Mouse (Mus musculus) thymus, postnatal 4 days (tissue): ENCODE data around the gene Oser1.
"Not testable (repeated sequence)": the region's sequence is repeated elsewhere in the genome, so short reads cannot be mapped to it uniquely, and the experiment has no call there.

ENCODE experiments used
- DNase-seq: peaks from one replicate; pipeline ENCODE4 v3.0.0; 2021

Gene Oser1

GRCm38 (mm10) chr2:163424597-163424996, at the start of gene Oser1:
TSS of gene Oser1 (minus strand) at chr2:163424697.
- DNase-seq: no peak

- DNase-seq: peak; percentile 97
Observed at GRCm38 (mm10) chr2:163472466-163472851, 48.0 kb upstream of the Oser1 start, which contains the start of gene Fitm2. TSS of gene Fitm2 (minus strand) at chr2:163472629.

GRCm38 (mm10) chr2:163471710-163472465, 47.4 kb upstream of the Oser1 start:
- no peak for DNase-seq

GRCm38 (mm10) chr2:163471136-163471535, 46.6 kb upstream of the Oser1 start:
- no peak for DNase-seq

GRCm38 (mm10) chr2:163469711-163470110, 45.2 kb upstream of the Oser1 start:
- no peak for DNase-seq

GRCm38 (mm10) chr2:163468866-163469265, 44.4 kb upstream of the Oser1 start:
- no peak for DNase-seq

GRCm38 (mm10) chr2:163467585-163467984, 43.1 kb upstream of the Oser1 start:
- no peak for DNase-seq

GRCm38 (mm10) chr2:163466771-163467170, 42.3 kb upstream of the Oser1 start:
- no peak for DNase-seq

GRCm38 (mm10) chr2:163464562-163464961, 40.1 kb upstream of the Oser1 start:
- DNase-seq: no peak

GRCm38 (mm10) chr2:163463998-163464397, 39.5 kb upstream of the Oser1 start:
- DNase-seq: no peak

GRCm38 (mm10) chr2:163463251-163463769, 38.8 kb upstream of the Oser1 start:
- no peak for DNase-seq

GRCm38 (mm10) chr2:163462801-163463200, 38.3 kb upstream of the Oser1 start:
- no peak for DNase-seq

GRCm38 (mm10) chr2:163462386-163462785, 37.9 kb upstream of the Oser1 start:
- DNase-seq: no peak

- DNase-seq: not testable (repeated sequence)
Observed at GRCm38 (mm10) chr2:163461307-163461706, 36.8 kb upstream of the Oser1 start.

GRCm38 (mm10) chr2:163460622-163461021, 36.1 kb upstream of the Oser1 start:
- no peak for DNase-seq

- DNase-seq: no peak
Observed at GRCm38 (mm10) chr2:163459380-163459779, 34.9 kb upstream of the Oser1 start.

GRCm38 (mm10) chr2:163458539-163459265, 34.2 kb upstream of the Oser1 start:
- no peak for DNase-seq

GRCm38 (mm10) chr2:163453378-163453777, 28.9 kb upstream of the Oser1 start:
- no peak for DNase-seq

GRCm38 (mm10) chr2:163452738-163453137, 28.2 kb upstream of the Oser1 start:
- DNase-seq: no peak

GRCm38 (mm10) chr2:163450668-163451295, 26.3 kb upstream of the Oser1 start:
- no peak for DNase-seq

- no peak for DNase-seq
Observed at GRCm38 (mm10) chr2:163449276-163449675, 24.8 kb upstream of the Oser1 start.

- DNase-seq: no peak
Observed at GRCm38 (mm10) chr2:163447375-163447774, 22.9 kb upstream of the Oser1 start.

- DNase-seq: no peak
Observed at GRCm38 (mm10) chr2:163444017-163444416, 19.5 kb upstream of the Oser1 start.

GRCm38 (mm10) chr2:163443543-163443942, 19.0 kb upstream of the Oser1 start:
- no peak for DNase-seq
